Mouse (Mus musculus) MEL (cell line): ENCODE data around the gene D17Wsu92e. TPM values are rescaled to one million over a fixed set of nuclear protein-coding genes. Genes with fewer than 3 reads are reported as not detected.

Source experiments
- DNase-seq: peaks from one replicate; pipeline ENCODE4 v3.0.0; 2011; ENCODE audit warnings: low read depth, low spot score
- H3K27ac ChIP-seq: 2 replicates; pipeline ENCODE4 v1.5.1; 2012; ENCODE audit warnings: low read depth, mild to moderate bottlenecking, control low read depth, low read length, moderate library complexity; ENCODE audit not compliant: control insufficient read depth
- H3K27me3 ChIP-seq, 2 experiments: fragments of 150-350 bp in 1 of 2; sonication (generic) in 1 of 2; 2 replicates each; pipeline ENCODE4 v1.6.1; 2012; ENCODE audit warnings: low read length in 2 of 2, mild to moderate bottlenecking in 2 of 2, improper control_type of control experiment in 1 of 2, moderate library complexity in 1 of 2; ENCODE audit not compliant: insufficient read depth in 2 of 2, control insufficient read depth in 1 of 2
- H3K36me3 ChIP-seq, 2 experiments: 2 replicates each; pipeline ENCODE4 v1.6.1; 2012 to 2014; ENCODE audit warnings: low read length in 2 of 2, improper control_type of control experiment in 1 of 2, inconsistent platforms in 1 of 2, mild to moderate bottlenecking in 1 of 2; ENCODE audit not compliant: insufficient read depth in 2 of 2, control insufficient read depth in 1 of 2
- H3K4me1 ChIP-seq, 2 experiments: fragments of 150-350 bp in 1 of 2; sonication (generic) in 1 of 2; 2 replicates each; pipeline ENCODE4 v1.6.1; 2012; ENCODE audit warnings: low read length in 2 of 2, improper control_type of control experiment in 1 of 2, mild to moderate bottlenecking in 1 of 2; ENCODE audit not compliant: insufficient read depth in 2 of 2, control insufficient read depth in 1 of 2
- H3K4me3 ChIP-seq, 2 experiments: fragments of 150-350 bp in 1 of 2; sonication (generic) in 1 of 2; 2 replicates each; pipeline ENCODE4 v1.5.1; 2012; ENCODE audit warnings: low read depth in 2 of 2, low read length in 2 of 2, mild to moderate bottlenecking in 2 of 2, moderate library complexity in 2 of 2, control low read depth in 1 of 2, improper control_type of control experiment in 1 of 2; ENCODE audit not compliant: control insufficient read depth in 1 of 2, insufficient read depth in 1 of 2
- H3K79me2 ChIP-seq: 2 replicates; pipeline ENCODE4 v1.6.1; 2012; ENCODE audit warnings: mild to moderate bottlenecking, low read length, moderate library complexity; ENCODE audit not compliant: control insufficient read depth, poor library complexity, insufficient read depth
- H3K9ac ChIP-seq: 2 replicates; pipeline ENCODE4 v1.6.1; 2012; ENCODE audit warnings: low read depth, mild to moderate bottlenecking, control low read depth, low read length, moderate library complexity; ENCODE audit not compliant: control insufficient read depth, poor library complexity, severe bottlenecking
- H3K9me3 ChIP-seq: fragments of 150-350 bp; sonication (generic); replicated peaks from 2 replicates; pipeline ENCODE4 v1.6.1; 2012; ENCODE audit warnings: mild to moderate bottlenecking, low read length, improper control_type of control experiment, moderate library complexity; ENCODE audit not compliant: insufficient read depth
- CHD1 ChIP-seq: IDR thresholded peaks from 2 replicates; pipeline ENCODE4 v1.6.1; 2012; ENCODE audit warnings: low read depth, mild to moderate bottlenecking, inconsistent platforms, low read length, improper control_type of control experiment
- CHD2 ChIP-seq: IDR thresholded peaks from 2 replicates; pipeline ENCODE4 v1.6.1; 2011; ENCODE audit warnings: low read length, improper control_type of control experiment
- E2F4 ChIP-seq: IDR thresholded peaks from 2 replicates; pipeline ENCODE4 v1.6.1; 2011; ENCODE audit warnings: low read depth, low read length, improper control_type of control experiment, borderline replicate concordance
- ELF1 ChIP-seq: IDR thresholded peaks from 2 replicates; pipeline ENCODE4 v1.6.1; 2014; ENCODE audit warnings: low read depth, mild to moderate bottlenecking, inconsistent platforms, low read length, improper control_type of control experiment, moderate library complexity
- EP300 ChIP-seq, 2 experiments: IDR thresholded peaks; 2 replicates each; pipeline ENCODE4 v1.6.1; 2011; ENCODE audit warnings: improper control_type of control experiment in 2 of 2, low read length in 2 of 2, low read depth in 1 of 2, mild to moderate bottlenecking in 1 of 2
- ETS1 ChIP-seq: IDR thresholded peaks from 2 replicates; pipeline ENCODE4 v1.6.1; 2012; ENCODE audit warnings: low read depth, mild to moderate bottlenecking, inconsistent platforms, low read length, improper control_type of control experiment, moderate library complexity
- GABPA ChIP-seq: IDR thresholded peaks from 2 replicates; pipeline ENCODE4 v1.6.1; 2012; ENCODE audit warnings: low read depth, mild to moderate bottlenecking, inconsistent platforms, low read length, improper control_type of control experiment, moderate library complexity
- GATA1 ChIP-seq: IDR thresholded peaks from 2 replicates; pipeline ENCODE4 v1.6.1; 2011; ENCODE audit warnings: low read depth, low read length, improper control_type of control experiment
- HCFC1 ChIP-seq: IDR thresholded peaks from 2 replicates; pipeline ENCODE4 v1.6.1; 2012; ENCODE audit warnings: low read depth, mild to moderate bottlenecking, inconsistent platforms, low read length, improper control_type of control experiment, moderate library complexity
- KAT2A ChIP-seq: conservative IDR thresholded peaks from 2 replicates; pipeline ENCODE4 v1.6.1; 2012; ENCODE audit warnings: low read depth, low read length, improper control_type of control experiment, inconsistent platforms
- MAFK ChIP-seq: IDR thresholded peaks from 2 replicates; pipeline ENCODE4 v1.6.1; 2011; ENCODE audit warnings: low read depth, mild to moderate bottlenecking, low read length, improper control_type of control experiment, borderline replicate concordance
- MAX ChIP-seq: IDR thresholded peaks from 2 replicates; pipeline ENCODE4 v1.6.1; 2011; ENCODE audit warnings: low read length, improper control_type of control experiment
- MAZ ChIP-seq: IDR thresholded peaks from 2 replicates; pipeline ENCODE4 v1.6.1; 2012; ENCODE audit warnings: low read depth, mild to moderate bottlenecking, inconsistent platforms, low read length, improper control_type of control experiment
- MEF2A ChIP-seq: IDR thresholded peaks from 2 replicates; pipeline ENCODE4 v1.6.1; 2014; ENCODE audit warnings: low read depth, mild to moderate bottlenecking, inconsistent platforms, low read length, improper control_type of control experiment; ENCODE audit not compliant: poor library complexity, insufficient replicate concordance, severe bottlenecking; ENCODE audit errors: extremely low read depth
- MXI1 ChIP-seq: IDR thresholded peaks from 2 replicates; pipeline ENCODE4 v1.6.1; 2011; ENCODE audit warnings: mild to moderate bottlenecking, low read depth, low read length, improper control_type of control experiment
- MYC ChIP-seq: IDR thresholded peaks from 2 replicates; pipeline ENCODE4 v1.6.1; 2011; ENCODE audit warnings: low read depth, mild to moderate bottlenecking, low read length, improper control_type of control experiment, moderate library complexity
- NELFE ChIP-seq: IDR thresholded peaks from 2 replicates; pipeline ENCODE4 v1.6.1; 2011; ENCODE audit warnings: low read depth, low read length, improper control_type of control experiment
- NRF1 ChIP-seq: IDR thresholded peaks from 2 replicates; pipeline ENCODE4 v1.6.1; 2014; ENCODE audit warnings: low read depth, mild to moderate bottlenecking, inconsistent platforms, low read length, improper control_type of control experiment, moderate library complexity; ENCODE audit not compliant: poor library complexity, insufficient read depth, severe bottlenecking
- POLR2A ChIP-seq, 2 experiments: IDR thresholded peaks; 2 replicates each; pipeline ENCODE4 v1.6.1; 2011 to 2012; ENCODE audit warnings: low read length in 2 of 2, mild to moderate bottlenecking in 2 of 2, control low read depth in 1 of 2, improper control_type of control experiment in 1 of 2, low read depth in 1 of 2, moderate library complexity in 1 of 2; ENCODE audit not compliant: control insufficient read depth in 1 of 2, insufficient read depth in 1 of 2, poor library complexity in 1 of 2
- POLR2AphosphoS2 ChIP-seq: IDR thresholded peaks from 2 replicates; pipeline ENCODE4 v1.6.1; 2011; ENCODE audit warnings: low read length, improper control_type of control experiment
- POLR2AphosphoS5 ChIP-seq: IDR thresholded peaks from 2 replicates; pipeline ENCODE4 v1.6.1; 2012; ENCODE audit warnings: low read depth, borderline replicate concordance, mild to moderate bottlenecking, inconsistent platforms, low read length, moderate library complexity, mixed read lengths
- RAD21 ChIP-seq: IDR thresholded peaks from 2 replicates; pipeline ENCODE4 v1.6.1; 2011; ENCODE audit warnings: mild to moderate bottlenecking, low read depth, low read length, improper control_type of control experiment
- RCOR1 ChIP-seq: IDR thresholded peaks from 2 replicates; pipeline ENCODE4 v1.6.1; 2012; ENCODE audit warnings: low read depth, mild to moderate bottlenecking, inconsistent platforms, low read length, improper control_type of control experiment
- SIN3A ChIP-seq: IDR thresholded peaks from 2 replicates; pipeline ENCODE4 v1.6.1; 2012; ENCODE audit warnings: low read length, improper control_type of control experiment, inconsistent platforms
- SMC3 ChIP-seq: IDR thresholded peaks from 2 replicates; pipeline ENCODE4 v1.6.1; 2011; ENCODE audit warnings: low read depth, low read length, improper control_type of control experiment
- TAL1 ChIP-seq: IDR thresholded peaks from 2 replicates; pipeline ENCODE4 v1.6.1; 2012; ENCODE audit warnings: mild to moderate bottlenecking, inconsistent platforms, low read length, moderate library complexity, mixed read lengths
- TBP ChIP-seq: IDR thresholded peaks from 2 replicates; pipeline ENCODE4 v1.8.0; 2011; ENCODE audit warnings: low read depth, low read length, improper control_type of control experiment
- TCF12 ChIP-seq: IDR thresholded peaks from 2 replicates; pipeline ENCODE4 v1.6.1; 2014; ENCODE audit warnings: low read depth, mild to moderate bottlenecking, inconsistent platforms, low read length, improper control_type of control experiment, moderate library complexity
- UBTF ChIP-seq: IDR thresholded peaks from 2 replicates; pipeline ENCODE4 v1.6.1; 2012; ENCODE audit warnings: low read depth, mild to moderate bottlenecking, inconsistent platforms, low read length, improper control_type of control experiment, moderate library complexity, borderline replicate concordance; ENCODE audit not compliant: insufficient read depth
- USF1 ChIP-seq: IDR thresholded peaks from 2 replicates; pipeline ENCODE4 v1.6.1; 2014; ENCODE audit warnings: low read depth, mild to moderate bottlenecking, inconsistent platforms, low read length, improper control_type of control experiment, moderate library complexity
- USF2 ChIP-seq, 2 experiments: IDR thresholded peaks; 2 replicates each; pipeline ENCODE4 v1.6.1; 2011 to 2012; ENCODE audit warnings: improper control_type of control experiment in 2 of 2, low read length in 2 of 2, borderline replicate concordance in 1 of 2, inconsistent platforms in 1 of 2, low read depth in 1 of 2, mild to moderate bottlenecking in 1 of 2; ENCODE audit not compliant: insufficient read depth in 1 of 2
- ZC3H11A ChIP-seq: IDR thresholded peaks from 2 replicates; pipeline ENCODE4 v1.6.1; 2012; ENCODE audit warnings: low read depth, mild to moderate bottlenecking, inconsistent platforms, low read length, improper control_type of control experiment
- ZKSCAN1 ChIP-seq: IDR thresholded peaks from 2 replicates; pipeline ENCODE4 v1.6.1; 2012; ENCODE audit warnings: low read depth, mild to moderate bottlenecking, inconsistent platforms, low read length, improper control_type of control experiment, moderate library complexity
- ZMIZ1 ChIP-seq: IDR thresholded peaks from 2 replicates; pipeline ENCODE4 v1.6.1; 2012; ENCODE audit warnings: low read depth, mild to moderate bottlenecking, inconsistent platforms, low read length, improper control_type of control experiment, moderate library complexity
- ZNF384 ChIP-seq: IDR thresholded peaks from 2 replicates; pipeline ENCODE4 v1.6.1; 2012; ENCODE audit warnings: low read depth, mild to moderate bottlenecking, inconsistent platforms, low read length, improper control_type of control experiment
- polyA plus RNA-seq, 2 experiments: library from polyadenylated mRNA; stranded (reverse) in 1 of 2; unstranded in 1 of 2; fragments of >175 nt in 1 of 2; fragments of >200 nt in 1 of 2; gene quantifications; 2 replicates each; pipeline versions ENCODE4 v1.2.1 to v1.2.4; 2012; ENCODE audit warnings: low replicate concordance in 2 of 2, low read depth in 1 of 2; ENCODE audit not compliant: insufficient read length in 2 of 2, insufficient read depth in 1 of 2, missing spikeins in 1 of 2
- total RNA-seq: library from RNA; depleted of rRNA; stranded (reverse); fragments of 300-350 nt; gene quantifications from 2 replicates; pipeline ENCODE4 v1.2.3, GENCODE M21; 2012

The D17Wsu92e gene
- total and polyA plus RNA-seq, 3 experiments, result 72.5 to 108 TPM; not detected in 1

- H3K36me3 ChIP-seq, result peaks cover 3 to 9% of the 10 kb centered on the region in 2 experiments
- H3K79me2 ChIP-seq, result peaks cover 9% of the 10 kb centered on the region
- no peaks in the 10 kb centered on the region for H3K9me3 ChIP-seq
- H3K9ac ChIP-seq, result peak overlapping the region; percentile 82
- H3K27me3 ChIP-seq, result no peaks in the 10 kb centered on the region
- peak overlapping the region; percentile 26 for H3K27ac ChIP-seq
- DNase-seq, result peak; percentile 98
- H3K4me3 ChIP-seq, result peak overlapping the region; percentile 77 to 94
- H3K4me1 ChIP-seq, result peaks cover 2 to 5% of the 10 kb centered on the region in 2 experiments
- no peak for TF ChIP-seq CHD1
- peak; percentile 70 for TF ChIP-seq TBP
- TF ChIP-seq MXI1, result peak; percentile 95
- peak; percentile 53; the same call in 1 of the 2 replicates for TF ChIP-seq NRF1
- peak; percentile 65 to 86; a peak in 3 of 4 replicates for TF ChIP-seq POLR2A (IDR thresholded peaks at IDR 0.05; ENCODE audit: control insufficient read depth in 1 of 2, insufficient read depth in 1 of 2, low read depth in 1 of 2, low read length in 2 of 2, poor library complexity in 1 of 2)
- TF ChIP-seq USF2 (IDR thresholded peaks at IDR 0.05; ENCODE audit: borderline replicate concordance in 1 of 2, insufficient read depth in 1 of 2, low read depth in 1 of 2, low read length in 2 of 2), result no peak
- no peak for TF ChIP-seq CHD2
- TF ChIP-seq MEF2A, result no peak
- TF ChIP-seq E2F4, result peak; percentile 65; the same call in 1 of the 2 replicates
- peak; percentile 99 for TF ChIP-seq SIN3A
- peak; percentile 96 for TF ChIP-seq HCFC1
- TF ChIP-seq MAFK, result peak; percentile 100
- peak; percentile 43; the same call in 1 of the 2 replicates for TF ChIP-seq GATA1
- TF ChIP-seq NELFE, result peak; percentile 92
- TF ChIP-seq UBTF, result no peak
- peak; percentile 39; the same call in 1 of the 2 replicates for TF ChIP-seq ZC3H11A
- TF ChIP-seq ETS1, result peak; percentile 93
- TF ChIP-seq TCF12, result peak; percentile 69
- TF ChIP-seq TAL1, result no peak
- TF ChIP-seq ZKSCAN1, result no peak
- peak; percentile 72; the same call in 1 of the 2 replicates for TF ChIP-seq GABPA
- peak; percentile 83 for TF ChIP-seq POLR2AphosphoS2
- TF ChIP-seq EP300 (IDR thresholded peaks at IDR 0.05; ENCODE audit: low read depth in 1 of 2, low read length in 2 of 2), result peak in 1 of 2 experiments; percentile 60; a peak in 1 of 4 replicates
- peak; percentile 22; the same call in 1 of the 2 replicates for TF ChIP-seq SMC3
- TF ChIP-seq USF1, result peak; percentile 45; the same call in 1 of the 2 replicates
- TF ChIP-seq ELF1, result peak; percentile 98
- TF ChIP-seq KAT2A, result peak; percentile 96
- peak; percentile 63 for TF ChIP-seq RCOR1
- no peak for TF ChIP-seq RAD21
- peak; percentile 92 for TF ChIP-seq MAZ
- peak; percentile 84 for TF ChIP-seq ZMIZ1
- peak; percentile 81 for TF ChIP-seq MAX
- TF ChIP-seq POLR2AphosphoS5, result no peak
- TF ChIP-seq MYC, result peak; percentile 78
- no peak; the same call in 1 of the 2 replicates for TF ChIP-seq ZNF384
These were observed 19.2 kb upstream of the D17Wsu92e start for GRCm38 (mm10) chr17:27839469-27840252.
